Mouse (Mus musculus): ENCODE measurements around the gene Hvcn1. TPM values are rescaled to one million over a fixed set of nuclear protein-coding genes. Genes with fewer than 3 reads are reported as not detected.

Gene Hvcn1
- polyA plus RNA-seq, 1 experiment from 2014 or later: 2.6 TPM

DNA sequence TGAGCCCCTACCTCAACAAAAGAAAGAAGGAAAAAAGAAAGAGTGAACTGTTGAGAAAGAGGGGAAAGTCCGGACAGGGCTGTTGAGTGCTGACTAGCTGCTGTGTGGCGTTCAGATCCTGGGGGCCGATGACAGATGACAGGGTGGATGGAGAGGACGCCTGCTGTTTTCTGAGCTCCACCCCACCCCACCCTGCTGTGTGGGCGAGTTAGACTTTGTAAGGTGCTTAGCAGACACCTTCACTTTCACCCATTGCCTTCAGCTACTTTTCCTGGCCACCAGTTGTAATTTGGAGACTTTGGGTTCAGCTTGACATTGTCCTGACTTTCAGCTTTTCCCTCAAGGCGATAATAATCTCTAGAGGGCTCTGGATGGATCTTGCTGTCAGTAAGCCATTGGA, 84.5 kb downstream of the Hvcn1 start:
- H3K9ac ChIP-seq: no peak overlapping the region
- no peaks in the 10 kb centered on the region; the same call in 1 of the 2 replicates for H3K36me3 ChIP-seq
- H3K4me2 ChIP-seq: peak overlapping the region; percentile 36; the same call in 1 of the 2 replicates
- no peak overlapping the region for H3K4me3 ChIP-seq
- 42% methylated on average over 6 of the region's 6 CpGs for WGBS
- ATAC-seq (replicated peaks; ENCODE audit: insufficient number of reproducible peaks, insufficient read depth, low FRiP score, low read depth): no peak; the same call in 1 of the 2 replicates
- H3K4me1 ChIP-seq (replicated peaks): peaks cover 68% of the 10 kb centered on the region
- no peaks in the 10 kb centered on the region for H3K9me3 ChIP-seq (replicated peaks)
- H3K27me3 ChIP-seq: no peaks in the 10 kb centered on the region
- peak overlapping the region; percentile 78 for H3K27ac ChIP-seq

Other genes starting within 250 kb of the Hvcn1 start
- 3.9 and 4.1 TPM in 2 replicates for gene Cux2, start 156.7 kb upstream of the Hvcn1 start, polyA plus RNA-seq (2015; fragmentation: Nextera tagmentation; extraction: Ambion mirVana)
- gene Myl2, start 105.9 kb upstream of the Hvcn1 start, polyA plus RNA-seq (2015; fragmentation: Nextera tagmentation; extraction: Ambion mirVana): 7,334 and 9,932 TPM in 2 replicates
- gene Ccdc63, start 66.0 kb upstream of the Hvcn1 start, polyA plus RNA-seq (2015; fragmentation: Nextera tagmentation; extraction: Ambion mirVana): 0.16 and 0.42 TPM in 2 replicates
- 198 and 233 TPM in 2 replicates for gene Ppp1cc, start 48.5 kb upstream of the Hvcn1 start, polyA plus RNA-seq (2015; fragmentation: Nextera tagmentation; extraction: Ambion mirVana)
- gene Tctn1, start 57.7 kb downstream of the Hvcn1 start, polyA plus RNA-seq (2015; fragmentation: Nextera tagmentation; extraction: Ambion mirVana): 2.5 and 3.3 TPM in 2 replicates
- gene Pptc7, start 77.6 kb downstream of the Hvcn1 start, polyA plus RNA-seq (2015; fragmentation: Nextera tagmentation; extraction: Ambion mirVana): 11.9 and 12.2 TPM in 2 replicates
- gene Rad9b, start 147.4 kb downstream of the Hvcn1 start, polyA plus RNA-seq (2015; fragmentation: Nextera tagmentation; extraction: Ambion mirVana): 7.2 and 8.0 TPM in 2 replicates
- 177 and 206 TPM in 2 replicates for gene Vps29, start 147.6 kb downstream of the Hvcn1 start, polyA plus RNA-seq (2015; fragmentation: Nextera tagmentation; extraction: Ambion mirVana)
- gene Gpn3, start 165.1 kb downstream of the Hvcn1 start, polyA plus RNA-seq (2015; fragmentation: Nextera tagmentation; extraction: Ambion mirVana): 49.4 and 51.7 TPM in 2 replicates
- 43.7 and 53.7 TPM in 2 replicates for gene Fam216a, start 165.6 kb downstream of the Hvcn1 start, polyA plus RNA-seq (2015; fragmentation: Nextera tagmentation; extraction: Ambion mirVana)
- gene Arpc3, start 185.1 kb downstream of the Hvcn1 start, polyA plus RNA-seq (2015; fragmentation: Nextera tagmentation; extraction: Ambion mirVana): 98.6 and 103 TPM in 2 replicates
- 30.2 and 38.5 TPM in 2 replicates for gene Anapc7, start 214.9 kb downstream of the Hvcn1 start, polyA plus RNA-seq (2015; fragmentation: Nextera tagmentation; extraction: Ambion mirVana)

All from heart, embryonic 15.5 days (tissue).